Comparison of ENCODE assay signal across 19 mouse cellular contexts in genomic region chr5:75699081-75699480, GRCm38 (mm10).
A peak's percentile ranks its signal among the peaks of the same experiment; 100 is the strongest.
DNase-seq lines count a peak whose midpoint lies in the region; ATAC-seq and TF ChIP-seq lines count a peak whose summit lies in the region.
"Had no signal": no experiment of that assay in that cellular context is flagged by ENCODE, and none has a peak within 500 bp of the region (broad histone marks: within the 10 kb centered on the region; RNA-seq: fewer than 3 reads in every experiment).

No protein-coding gene starts in this region.

- no peak for ATAC-seq in hindbrain, postnatal 0 days
- ATAC-seq in neural tube, embryonic 15.5 days (ENCODE audit: low FRiP score) = no peak
- no peak for ATAC-seq in CD4-positive, CD25-positive, alpha-beta regulatory T cell, adult 4 months
- ATAC-seq: forebrain, embryonic 14.5 days; intestine, postnatal 0 days; Patski had no signal

- H3K4me3 ChIP-seq in heart, embryonic 10.5 days = no peak overlapping the region
- no peak overlapping the region for H3K4me3 ChIP-seq in hindbrain, postnatal 0 days (ENCODE audit: low read length)
- no peak overlapping the region for H3K4me3 ChIP-seq in hindbrain, embryonic 10.5 days
- no peak overlapping the region for H3K4me3 ChIP-seq in neural tube, embryonic 15.5 days (replicated peaks)
- H3K4me3 ChIP-seq: forebrain, embryonic 10.5 days; heart, embryonic 13.5 days had no signal

- H3K27me3 ChIP-seq in heart, embryonic 10.5 days (ENCODE audit: insufficient read depth, poor library complexity, severe bottlenecking) = no peaks in the 10 kb centered on the region
- H3K27me3 ChIP-seq in hindbrain, postnatal 0 days (ENCODE audit: insufficient read depth, low read length) = no peaks in the 10 kb centered on the region
- no peaks in the 10 kb centered on the region for H3K27me3 ChIP-seq in hindbrain, embryonic 10.5 days (ENCODE audit: insufficient read depth, poor library complexity, severe bottlenecking)
- H3K27me3 ChIP-seq in neural tube, embryonic 15.5 days (replicated peaks) = no peaks in the 10 kb centered on the region
- H3K27me3 ChIP-seq: heart, embryonic 13.5 days; Patski had no signal

- peak overlapping the region; percentile 17; the same call in 1 of the 2 replicates for H3K4me2 ChIP-seq in hindbrain, postnatal 0 days (ENCODE audit: low read depth, low read length)
- peak overlapping the region; percentile 23; the same call in 1 of the 2 replicates for H3K4me2 ChIP-seq in neural tube, embryonic 15.5 days
- H3K4me2 ChIP-seq: heart, embryonic 13.5 days had no signal

- DNase-seq in heart, embryonic 10.5 days (ENCODE audit: low spot score) = peak; percentile 35
- DNase-seq in heart, adult 8-10 months (ENCODE audit: low spot score) = no peak
- DNase-seq in hindbrain, postnatal 0 days (ENCODE audit: low spot score) = no peak
- DNase-seq in hindbrain, embryonic 10.5 days (ENCODE audit: low spot score) = no peak
- no peak for DNase-seq in neural tube, embryonic 10.5 days (ENCODE audit: extremely low spot score, low spot score)
- DNase-seq: adrenal gland, postnatal 10 days; adrenal gland, postnatal 36 days; cerebellum, adult 18-20 months; cerebellum, adult 9-10 months; cerebellum, postnatal 14 days; gastrocnemius, postnatal 25 days; kidney, adult 2 months had no signal

- TF ChIP-seq CTCF in hindbrain, postnatal 0 days (IDR thresholded peaks at IDR 0.05; ENCODE audit: low read depth) = no peak

- no peaks in the 10 kb centered on the region for H3K36me3 ChIP-seq in heart, embryonic 10.5 days
- no peaks in the 10 kb centered on the region for H3K36me3 ChIP-seq in hindbrain, postnatal 0 days (ENCODE audit: insufficient read depth, low read length)
- no peaks in the 10 kb centered on the region for H3K36me3 ChIP-seq in hindbrain, embryonic 10.5 days
- no peaks in the 10 kb centered on the region for H3K36me3 ChIP-seq in neural tube, embryonic 15.5 days
- H3K36me3 ChIP-seq: forebrain, embryonic 10.5 days; heart, embryonic 13.5 days had no signal

- H3K27ac ChIP-seq in heart, embryonic 10.5 days = no peak overlapping the region
- no peak overlapping the region for H3K27ac ChIP-seq in hindbrain, postnatal 0 days
- H3K27ac ChIP-seq in hindbrain, embryonic 10.5 days = no peak overlapping the region
- no peak overlapping the region for H3K27ac ChIP-seq in neural tube, embryonic 15.5 days (replicated peaks)
- H3K27ac ChIP-seq: forebrain, embryonic 10.5 days; heart, embryonic 13.5 days had no signal

- peaks cover 6% of the 10 kb centered on the region for H3K4me1 ChIP-seq in heart, embryonic 10.5 days
- H3K4me1 ChIP-seq in hindbrain, postnatal 0 days (ENCODE audit: insufficient read depth, low read length) = peaks cover 9% of the 10 kb centered on the region; the same call in 1 of the 2 replicates
- H3K4me1 ChIP-seq in hindbrain, embryonic 10.5 days (replicated peaks) = peaks cover 15% of the 10 kb centered on the region
- peaks cover 8% of the 10 kb centered on the region for H3K4me1 ChIP-seq in neural tube, embryonic 15.5 days
- H3K4me1 ChIP-seq: heart, embryonic 13.5 days had no signal

- 0 out of 2 replicates have a peak, but pooled peaks cover 3% of the 10 kb centered on the region for H3K9me3 ChIP-seq in heart, embryonic 10.5 days
- H3K9me3 ChIP-seq in hindbrain, postnatal 0 days (ENCODE audit: low read length) = no peaks in the 10 kb centered on the region
- peaks cover 9% of the 10 kb centered on the region; the same call in 1 of the 2 replicates for H3K9me3 ChIP-seq in hindbrain, embryonic 10.5 days
- no peaks in the 10 kb centered on the region for H3K9me3 ChIP-seq in neural tube, embryonic 15.5 days (replicated peaks)
- H3K9me3 ChIP-seq: forebrain, embryonic 10.5 days had no signal

- H3K9ac ChIP-seq in hindbrain, postnatal 0 days (replicated peaks; ENCODE audit: low read length) = no peak overlapping the region
- no peak overlapping the region for H3K9ac ChIP-seq in neural tube, embryonic 15.5 days (replicated peaks)
- H3K9ac ChIP-seq: heart, embryonic 13.5 days had no signal

- 66% methylated on average over 7 of the region's 7 CpGs for WGBS in heart, embryonic 10.5 days
- WGBS in hindbrain, postnatal 0 days = 71% methylated on average over 7 of the region's 7 CpGs
- 87% methylated on average over 7 of the region's 7 CpGs for WGBS in hindbrain, embryonic 10.5 days
- 68% methylated on average over 7 of the region's 7 CpGs for WGBS in neural tube, embryonic 15.5 days
